Mouse (Mus musculus) gastrocnemius, postnatal 14 days (tissue): ENCODE measurements around the gene Vdac1. TPM values are rescaled to one million over a fixed set of nuclear protein-coding genes. Genes with fewer than 3 reads are reported as not detected.

Experiments
- total RNA-seq, 2 experiments: library from RNA; stranded (reverse); gene quantifications; 2 replicates each; pipeline ENCODE4 v1.2.3; 2021

Gene Vdac1
- total RNA-seq, 2 experiments from 2014 or later, result 1,133 to 1,268 TPM

Other genes with a start within 250 kb of the Vdac1 start
- gene Olfr1373, start 215.3 kb upstream of the Vdac1 start, total RNA-seq, result not detected
- not detected for gene Olfr1371, start 146.9 kb upstream of the Vdac1 start, total RNA-seq
- 100 to 1,000 TPM; 244 to 247 TPM for gene Skp1a, start 128.9 kb upstream of the Vdac1 start, total RNA-seq
- 1 to 10 TPM; 1.9 to 2.0 TPM for gene Tcf7, start 77.8 kb upstream of the Vdac1 start, total RNA-seq
- gene 9530068E07Rik, start 35.6 kb downstream of the Vdac1 start, total RNA-seq, result 10 to 100 TPM; 57.9 to 62.0 TPM